Mouse (Mus musculus): Measurements from ENCODE around the gene Agbl4. TPM values are rescaled to one million over a fixed set of nuclear protein-coding genes. Genes with fewer than 3 reads are reported as not detected.
A peak's percentile ranks its signal among the peaks of the same experiment; 100 is the strongest.

Agbl4 gene
- polyA plus RNA-seq (2015; fragmentation: Nextera tagmentation; extraction: Ambion mirVana): 0.09 and 0.13 TPM in 2 replicates

DNA sequence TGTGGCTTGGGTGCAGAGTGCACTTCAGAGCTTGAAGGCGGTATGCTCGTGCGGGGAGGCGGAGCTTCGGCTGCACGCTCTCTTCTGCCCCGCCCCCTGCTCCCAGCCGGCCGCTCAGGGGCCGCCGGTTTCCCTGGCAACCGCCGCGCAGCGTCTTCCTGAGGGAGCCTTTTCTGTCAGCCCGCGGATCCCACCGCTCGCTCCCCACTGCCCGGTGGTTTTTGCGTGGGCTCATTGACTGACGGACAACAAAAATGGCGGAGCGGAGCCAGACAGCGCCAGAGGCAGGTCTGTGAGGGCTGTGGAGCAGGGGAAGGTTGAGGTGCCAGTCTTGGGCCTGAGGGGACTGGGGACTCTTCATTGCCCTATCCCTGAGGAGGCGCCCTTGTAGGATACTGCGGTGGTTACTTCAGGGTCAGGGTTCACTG lies at the start of gene Agbl4:
Gene Agbl4, plus strand, starts transcription at position 44 of the 428 bp plus-strand sequence.
- H3K9ac ChIP-seq: no peak within 1 kb of the TSS
- H3K9me3 ChIP-seq: no peaks in the 10 kb centered on the region
- H3K27me3 ChIP-seq (replicated peaks): no peaks in the 10 kb centered on the region
- peak within 1 kb of the TSS; percentile 48 for H3K4me3 ChIP-seq (replicated peaks)
- no peaks in the 10 kb centered on the region for H3K36me3 ChIP-seq
- WGBS: under 1% methylated on average over 27 of the region's 27 CpGs
- peak; percentile 93 for ATAC-seq (ENCODE audit: insufficient read depth, low FRiP score, low read depth)
- no peaks in the 10 kb centered on the region for H3K4me1 ChIP-seq
- no peak within 1 kb of the TSS for H3K27ac ChIP-seq
- H3K4me2 ChIP-seq: peak within 1 kb of the TSS; percentile 83

DNA sequence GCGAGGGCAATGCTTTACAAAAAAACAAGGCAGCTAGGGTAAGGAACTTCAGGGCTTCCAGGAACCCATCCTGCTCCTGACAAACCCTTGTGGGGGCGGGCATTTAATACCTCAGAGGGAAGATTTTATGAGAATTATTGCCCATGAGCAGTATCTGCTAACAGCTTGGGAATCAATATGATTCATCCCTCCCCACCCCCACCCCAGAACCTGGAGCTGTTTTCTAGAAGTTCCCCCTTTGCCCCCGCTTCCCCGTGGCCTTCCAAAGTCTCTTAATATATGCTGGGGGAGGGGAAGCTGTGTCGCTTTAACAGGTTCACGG lies 46.6 kb upstream of the Agbl4 start:
- Histone ChIP-seq H3K4me2 (peak overlapping the region; percentile 89), H3K27me3 (replicated peaks) (no peaks in the 10 kb centered on the region)

DNA sequence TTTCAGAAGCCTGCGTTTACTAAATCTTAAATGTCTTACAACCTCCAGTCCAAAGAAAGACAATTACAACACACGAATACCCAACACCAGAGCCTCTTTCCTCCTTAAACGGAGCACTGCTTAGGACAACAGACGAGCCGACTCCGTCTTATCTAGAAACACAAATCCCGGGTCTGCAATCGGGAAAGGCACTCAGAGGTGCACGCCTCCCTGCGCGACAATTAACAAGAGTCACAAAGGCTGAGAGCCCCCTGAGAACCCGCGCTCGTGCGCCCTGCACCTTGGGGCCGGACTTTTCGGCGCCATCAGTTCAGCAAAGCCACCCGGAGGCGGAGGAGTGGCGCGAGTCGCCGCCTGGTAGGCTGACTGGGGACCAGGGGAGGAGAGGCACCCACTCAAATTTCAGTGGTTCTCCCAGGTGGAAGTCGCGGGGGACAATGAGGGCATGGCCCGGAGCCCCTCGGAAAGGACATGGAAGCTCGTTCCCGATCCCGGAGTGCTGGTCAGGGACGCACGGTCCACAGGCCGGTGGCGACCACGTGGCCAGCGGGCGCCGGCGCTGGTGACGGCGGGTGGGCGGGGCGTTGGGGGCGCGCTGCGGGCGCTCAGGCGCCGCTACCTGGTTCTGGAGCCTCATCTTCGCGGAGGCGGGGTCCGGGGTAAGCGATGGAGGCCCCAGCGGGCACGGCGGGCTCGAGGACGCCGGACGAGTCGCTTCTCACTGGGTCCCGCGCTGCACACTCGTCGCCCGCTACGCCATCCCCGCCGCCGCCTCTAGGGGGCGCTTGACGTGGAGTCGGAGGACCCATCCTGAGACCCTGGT lies 46.1 kb upstream of the Agbl4 start, which contains the start of gene Elavl4:
Gene Elavl4, minus strand, starts transcription at position 732 of the 823 bp plus-strand sequence.
- H3K4me3 ChIP-seq (replicated peaks): peak within 1 kb of the TSS; percentile 62
- peak within 1 kb of the TSS; percentile 35; the same call in 1 of the 2 replicates for H3K9ac ChIP-seq
- no peak within 1 kb of the TSS for H3K27ac ChIP-seq
- H3K27me3 ChIP-seq (replicated peaks): no peaks in the 10 kb centered on the region
- WGBS: under 1% methylated on average over 74 of the region's 75 CpGs
- peak within 1 kb of the TSS; percentile 89 for H3K4me2 ChIP-seq
- peak; percentile 87 for ATAC-seq (ENCODE audit: insufficient read depth, low FRiP score, low read depth)
- no peaks in the 10 kb centered on the region for H3K36me3 ChIP-seq
- no peaks in the 10 kb centered on the region for H3K4me1 ChIP-seq
- no peaks in the 10 kb centered on the region for H3K9me3 ChIP-seq

More for the DNA sequence above, 46.6 kb upstream of the Agbl4 start:
- peak overlapping the region; percentile 62 for H3K4me3 ChIP-seq (replicated peaks)
- ATAC-seq (ENCODE audit: insufficient read depth, low FRiP score, low read depth): no peak
- H3K27ac ChIP-seq: no peak overlapping the region
- H3K9me3 ChIP-seq: no peaks in the 10 kb centered on the region
- 9% methylated on average over 6 of the region's 6 CpGs for WGBS
- H3K36me3 ChIP-seq: no peaks in the 10 kb centered on the region
- H3K4me1 ChIP-seq: no peaks in the 10 kb centered on the region
- H3K9ac ChIP-seq: no peak overlapping the region

DNA sequence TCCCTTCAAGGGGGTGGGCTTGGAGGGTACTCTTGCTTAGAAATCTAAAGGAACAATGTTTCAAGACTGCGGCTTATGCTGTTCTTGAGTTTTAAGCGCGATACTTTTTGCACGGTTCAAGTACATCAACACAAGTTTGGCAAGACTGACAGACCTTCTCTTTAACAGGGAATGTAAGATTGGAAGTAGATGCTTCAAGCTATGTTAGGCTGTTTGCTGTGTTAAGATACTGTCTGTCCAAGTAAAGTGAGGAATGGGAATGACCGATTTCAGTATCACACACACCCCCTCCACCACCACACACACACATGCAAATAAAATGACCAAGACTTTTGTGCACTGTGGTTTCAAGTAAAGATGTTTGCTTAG lies 45.5 kb upstream of the Agbl4 start:
- no peak overlapping the region for H3K9ac ChIP-seq
- 7% methylated on average over 5 of the region's 5 CpGs for WGBS
- no peak overlapping the region for H3K27ac ChIP-seq
- peak overlapping the region; percentile 89 for H3K4me2 ChIP-seq
- ATAC-seq (ENCODE audit: insufficient read depth, low FRiP score, low read depth): no peak
- peak overlapping the region; percentile 62 for H3K4me3 ChIP-seq (replicated peaks)
- H3K36me3 ChIP-seq: no peaks in the 10 kb centered on the region
- H3K27me3 ChIP-seq (replicated peaks): no peaks in the 10 kb centered on the region
- H3K9me3 ChIP-seq: no peaks in the 10 kb centered on the region
- no peaks in the 10 kb centered on the region for H3K4me1 ChIP-seq

DNA sequence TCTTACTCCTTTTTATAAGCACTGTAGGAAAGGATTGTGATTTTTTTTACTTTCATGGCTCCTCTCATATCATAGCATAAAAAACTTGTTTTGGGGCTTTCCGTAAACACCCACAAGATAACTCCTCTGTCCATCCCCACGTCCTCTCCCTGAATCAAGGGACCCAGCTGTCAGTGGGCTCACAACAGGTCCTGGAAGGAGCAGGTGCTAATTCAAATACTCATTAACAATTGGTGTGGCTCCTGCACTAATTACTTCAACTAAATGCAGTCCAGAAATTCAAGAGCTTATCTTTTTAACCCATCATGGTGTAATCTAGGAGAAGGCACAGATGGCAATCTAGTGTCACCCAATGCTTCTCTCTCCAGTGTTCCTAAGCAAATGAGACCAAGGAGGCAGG lies 36.9 kb upstream of the Agbl4 start:
- Histone ChIP-seq H3K36me3 (no peaks in the 10 kb centered on the region), H3K9ac (no peak overlapping the region), H3K27ac (no peak overlapping the region), H3K27me3 (replicated peaks) (no peaks in the 10 kb centered on the region), H3K9me3 (no peaks in the 10 kb centered on the region), H3K4me2 (no peak overlapping the region), H3K4me1 (no peaks in the 10 kb centered on the region), H3K4me3 (replicated peaks) (no peak overlapping the region)
- 74% methylated on average over 2 of the region's 2 CpGs for WGBS
- no peak for ATAC-seq (ENCODE audit: insufficient read depth, low FRiP score, low read depth)

DNA sequence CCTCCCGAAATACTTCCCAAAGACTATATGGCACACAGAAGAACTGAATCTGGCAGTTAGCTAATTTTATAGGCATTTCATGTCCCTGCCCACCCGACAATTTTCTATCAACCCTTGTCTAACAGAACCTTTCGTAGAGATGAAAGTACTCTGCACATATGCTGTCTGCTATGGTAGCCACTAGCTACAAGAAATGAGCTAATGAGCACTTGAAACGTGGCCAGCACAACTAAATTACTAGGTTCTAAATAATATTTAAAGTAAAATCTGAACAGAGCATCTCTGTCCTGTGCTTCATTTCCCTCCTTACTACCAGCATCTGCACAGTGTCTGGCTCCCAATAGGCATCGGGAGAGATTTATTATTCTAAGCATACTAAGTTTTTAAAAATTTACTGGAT lies 1.2 kb upstream of the Agbl4 start:
- Histone ChIP-seq H3K36me3 (no peaks in the 10 kb centered on the region), H3K9me3 (no peaks in the 10 kb centered on the region), H3K27me3 (replicated peaks) (no peaks in the 10 kb centered on the region), H3K4me2 (no peak overlapping the region), H3K27ac (no peak overlapping the region), H3K4me3 (replicated peaks) (no peak overlapping the region), H3K9ac (no peak overlapping the region), H3K4me1 (no peaks in the 10 kb centered on the region)
- 73% methylated on average over 5 of the region's 5 CpGs for WGBS
- no peak for ATAC-seq (ENCODE audit: insufficient read depth, low FRiP score, low read depth)

DNA sequence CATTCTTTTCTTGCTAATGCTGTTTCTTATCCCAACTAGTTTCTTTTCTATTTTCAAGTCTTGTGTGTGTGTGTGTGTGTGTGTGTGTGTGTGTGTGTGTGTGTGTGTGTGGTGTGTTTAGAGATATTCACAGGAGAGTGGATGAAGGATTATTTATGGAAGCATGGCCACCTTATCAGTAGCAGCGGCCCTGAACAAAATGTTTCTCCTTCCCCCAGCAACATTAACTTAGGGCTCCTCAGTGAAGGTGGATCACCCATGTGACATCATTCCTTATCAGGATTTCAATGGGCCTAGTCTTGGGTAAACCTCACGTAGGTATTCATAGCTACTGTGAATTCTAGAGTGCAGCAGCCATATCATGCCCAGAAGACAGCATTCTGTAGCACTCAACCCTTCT lies 22.8 kb downstream of the Agbl4 start:
- H3K36me3 ChIP-seq: no peaks in the 10 kb centered on the region
- H3K9me3 ChIP-seq: no peaks in the 10 kb centered on the region
- no peaks in the 10 kb centered on the region for H3K4me1 ChIP-seq
- no peak overlapping the region for H3K4me3 ChIP-seq (replicated peaks)
- 67% methylated on average over 2 of the region's 2 CpGs for WGBS
- no peak overlapping the region for H3K27ac ChIP-seq
- no peak overlapping the region for H3K4me2 ChIP-seq
- no peak for ATAC-seq (ENCODE audit: insufficient read depth, low FRiP score, low read depth)
- H3K27me3 ChIP-seq (replicated peaks): no peaks in the 10 kb centered on the region
- H3K9ac ChIP-seq: no peak overlapping the region

DNA sequence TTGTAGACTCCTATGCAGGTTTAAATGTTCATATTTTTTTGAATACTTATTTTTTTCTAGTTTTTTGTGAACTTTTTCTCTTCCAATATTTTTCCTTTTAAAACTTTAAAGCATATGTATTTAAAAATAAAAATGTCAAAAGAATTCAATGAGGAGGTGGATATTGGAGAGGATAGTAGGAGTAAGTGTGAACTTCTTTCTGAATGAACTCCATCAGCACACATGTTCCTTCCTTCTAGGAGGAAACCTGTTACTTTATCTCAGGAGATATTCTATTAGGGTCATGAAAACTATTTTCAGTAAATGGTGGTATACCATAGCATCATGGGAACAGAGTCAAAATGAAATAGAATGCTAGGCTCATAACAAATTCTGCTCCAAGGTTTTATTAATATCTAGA lies 30.2 kb downstream of the Agbl4 start:
- H3K27me3 ChIP-seq (replicated peaks): no peaks in the 10 kb centered on the region
- H3K4me2 ChIP-seq: no peak overlapping the region
- no peaks in the 10 kb centered on the region for H3K4me1 ChIP-seq
- H3K4me3 ChIP-seq (replicated peaks): no peak overlapping the region
- H3K9me3 ChIP-seq: no peaks in the 10 kb centered on the region
- H3K27ac ChIP-seq: no peak overlapping the region
- ATAC-seq (ENCODE audit: insufficient read depth, low FRiP score, low read depth): no peak
- H3K9ac ChIP-seq: no peak overlapping the region
- H3K36me3 ChIP-seq: no peaks in the 10 kb centered on the region

DNA sequence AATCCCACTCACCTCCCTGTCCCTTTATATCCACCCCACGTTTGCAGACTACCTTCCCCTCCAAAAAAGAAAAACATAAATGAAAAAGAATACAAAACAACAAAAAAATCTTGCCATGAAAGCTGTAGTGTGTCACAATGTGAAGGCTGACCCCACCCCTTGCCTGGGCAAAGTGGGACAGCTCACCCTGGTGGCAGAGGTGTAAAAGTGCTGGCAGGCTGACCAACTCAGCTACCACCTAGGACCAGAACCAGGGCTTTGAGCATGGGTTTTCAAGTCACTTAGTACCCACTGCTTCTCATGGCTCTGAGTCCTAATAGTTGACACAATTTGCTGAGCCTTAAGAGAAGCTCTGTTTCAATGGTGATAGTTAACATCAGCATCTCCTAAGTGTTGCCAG lies 96.9 kb downstream of the Agbl4 start:
- no peak overlapping the region for H3K4me3 ChIP-seq (replicated peaks)
- no peaks in the 10 kb centered on the region for H3K9me3 ChIP-seq
- WGBS: 41% methylated on average over 1 of the region's 1 CpGs
- H3K27me3 ChIP-seq (replicated peaks): no peaks in the 10 kb centered on the region
- H3K27ac ChIP-seq: no peak overlapping the region
- ATAC-seq (ENCODE audit: insufficient read depth, low FRiP score, low read depth): no peak
- H3K36me3 ChIP-seq: no peaks in the 10 kb centered on the region
- no peak overlapping the region for H3K9ac ChIP-seq
- no peak overlapping the region for H3K4me2 ChIP-seq
- no peaks in the 10 kb centered on the region for H3K4me1 ChIP-seq

DNA sequence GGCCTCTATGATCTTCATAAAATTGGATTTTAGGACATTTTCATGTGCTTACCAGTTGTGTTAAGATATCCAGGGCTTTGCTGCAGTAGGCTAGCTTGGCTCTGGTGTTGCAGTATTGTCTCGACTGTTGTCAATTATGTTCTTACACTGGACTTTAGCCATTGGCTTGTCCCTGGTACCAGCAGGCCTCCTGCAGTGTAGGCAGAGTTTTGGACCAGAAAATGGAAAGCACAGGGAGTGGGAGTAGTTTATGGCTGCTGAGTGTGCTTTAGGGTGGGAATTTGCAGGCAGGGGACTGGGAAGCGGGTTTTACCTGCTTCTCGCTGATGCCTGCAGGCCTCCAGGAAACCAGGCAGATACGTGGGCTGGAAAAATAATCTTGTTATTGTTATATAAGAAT lies 132.3 kb downstream of the Agbl4 start:
- Histone ChIP-seq H3K9ac (no peak overlapping the region), H3K4me1 (no peaks in the 10 kb centered on the region), H3K36me3 (no peaks in the 10 kb centered on the region), H3K27me3 (replicated peaks) (no peaks in the 10 kb centered on the region), H3K27ac (no peak overlapping the region), H3K9me3 (no peaks in the 10 kb centered on the region), H3K4me3 (replicated peaks) (no peak overlapping the region), H3K4me2 (no peak overlapping the region)
- no peak for ATAC-seq (ENCODE audit: insufficient read depth, low FRiP score, low read depth)
- WGBS: 79% methylated on average over 4 of the region's 4 CpGs

DNA sequence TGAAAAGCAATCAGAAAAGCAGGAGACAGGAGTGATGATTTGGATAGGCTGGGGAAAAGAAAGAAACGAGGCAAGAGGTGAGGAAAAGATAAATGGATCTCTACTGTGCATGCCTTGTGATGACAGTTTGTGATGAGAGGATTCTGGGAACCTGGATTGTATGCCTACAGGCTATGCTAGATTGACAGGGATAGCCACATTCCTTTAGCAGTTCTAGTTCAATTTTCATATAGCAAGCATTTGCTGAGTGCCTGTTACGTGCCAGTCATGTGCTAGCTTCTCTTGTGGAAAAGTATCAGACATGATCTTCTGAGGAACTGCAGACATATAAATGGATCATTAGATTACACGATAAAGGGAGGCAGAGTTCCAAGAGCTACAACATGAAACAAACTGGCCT lies 151.8 kb downstream of the Agbl4 start:
- no peak overlapping the region for H3K27ac ChIP-seq
- 52% methylated on average over 3 of the region's 3 CpGs for WGBS
- H3K4me1 ChIP-seq: no peaks in the 10 kb centered on the region
- no peak for ATAC-seq (ENCODE audit: insufficient read depth, low FRiP score, low read depth)
- H3K36me3 ChIP-seq: no peaks in the 10 kb centered on the region
- H3K27me3 ChIP-seq (replicated peaks): no peaks in the 10 kb centered on the region
- no peaks in the 10 kb centered on the region for H3K9me3 ChIP-seq
- no peak overlapping the region for H3K4me3 ChIP-seq (replicated peaks)
- H3K4me2 ChIP-seq: no peak overlapping the region
- H3K9ac ChIP-seq: no peak overlapping the region

DNA sequence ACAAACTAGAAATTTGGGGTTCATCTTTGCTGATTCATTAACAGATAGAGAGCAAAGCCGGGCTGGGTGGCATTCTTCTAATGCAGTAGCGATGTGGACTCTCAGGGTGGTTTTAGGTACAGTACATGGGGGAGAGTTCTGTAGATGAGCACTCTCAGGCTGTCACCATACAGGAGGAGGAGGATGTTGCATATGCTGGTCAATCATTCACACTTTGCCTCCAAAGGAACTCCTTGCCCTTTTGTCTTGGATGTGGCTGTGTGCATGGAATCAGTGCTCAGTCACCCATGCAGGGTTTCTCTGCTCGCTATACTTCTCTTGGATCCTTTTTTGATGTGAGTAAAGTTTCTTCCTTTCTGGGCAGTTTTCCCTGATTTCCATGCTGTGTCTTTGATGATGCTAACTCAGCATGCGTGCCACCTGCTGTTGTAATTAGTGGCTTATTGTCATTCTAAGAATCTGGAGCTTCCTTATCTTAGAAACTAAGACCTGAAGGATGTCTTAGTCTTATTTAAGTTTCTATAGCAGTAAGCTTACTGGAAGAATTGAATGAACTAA lies 200.3 kb downstream of the Agbl4 start:
- H3K27ac ChIP-seq: no peak overlapping the region
- WGBS: 66% methylated on average over 4 of the region's 4 CpGs
- no peak overlapping the region for H3K4me2 ChIP-seq
- H3K9me3 ChIP-seq: no peaks in the 10 kb centered on the region
- H3K27me3 ChIP-seq (replicated peaks): no peaks in the 10 kb centered on the region
- no peak overlapping the region for H3K9ac ChIP-seq
- H3K4me3 ChIP-seq (replicated peaks): no peak overlapping the region
- ATAC-seq (ENCODE audit: insufficient read depth, low FRiP score, low read depth): no peak
- no peaks in the 10 kb centered on the region for H3K36me3 ChIP-seq
- no peaks in the 10 kb centered on the region for H3K4me1 ChIP-seq
